Mouse (Mus musculus) intestine, postnatal 0 days (tissue): ENCODE measurements at regions not wholly inside any gene's neighbourhood (a gene's known extent, or its start where the extent isn't known, plus 50 kb on each side); places are given as distances from the start of the nearest gene placed in this dataset.

ENCODE experiments used
- ATAC-seq: fragments of 200-750 bp; cut with Nextera tagmentation; 2 replicates; pipeline ENCODE4 v1.8.0; 2017; ENCODE audit warnings: mild to moderate bottlenecking, moderate TSS enrichment, moderate library complexity
- H3K27ac ChIP-seq: fragments of 300-500 bp; sonication (generic); 2 replicates; pipeline ENCODE4 v1.5.1; 2014; ENCODE audit warnings: mild to moderate bottlenecking, low read depth, low read length, moderate library complexity
- H3K27me3 ChIP-seq: fragments of 300-500 bp; sonication (generic); replicated peaks from 2 replicates; pipeline ENCODE4 v1.6.1; 2014; ENCODE audit warnings: low read length, mixed read lengths; ENCODE audit not compliant: control insufficient read depth, insufficient read depth
- H3K36me3 ChIP-seq: fragments of 300-500 bp; sonication (generic); 2 replicates; pipeline ENCODE4 v1.6.1; 2014; ENCODE audit warnings: mild to moderate bottlenecking, moderate library complexity; ENCODE audit not compliant: control insufficient read depth, insufficient read depth
- H3K4me1 ChIP-seq: fragments of 300-500 bp; sonication (generic); replicated peaks from 2 replicates; pipeline ENCODE4 v1.6.1; 2014; ENCODE audit warnings: antibody characterized with exemption, low read length, mixed read lengths; ENCODE audit not compliant: control insufficient read depth, insufficient read depth
- H3K4me2 ChIP-seq: fragments of 300-500 bp; sonication (generic); replicated peaks from 2 replicates; pipeline ENCODE4 v1.6.1; 2014; ENCODE audit warnings: low read depth, mild to moderate bottlenecking, moderate library complexity
- H3K4me3 ChIP-seq: fragments of 300-500 bp; sonication (generic); 2 replicates; pipeline ENCODE4 v1.5.1; 2014; ENCODE audit warnings: low read depth, low read length
- H3K9ac ChIP-seq: fragments of 300-500 bp; sonication (generic); 2 replicates; pipeline ENCODE4 v1.6.1; 2014; ENCODE audit warnings: mild to moderate bottlenecking, low read depth, low read length
- H3K9me3 ChIP-seq: fragments of 300-500 bp; sonication (generic); 2 replicates; pipeline ENCODE4 v1.6.1; 2016; ENCODE audit warnings: mixed run types; ENCODE audit not compliant: control insufficient read depth
- CTCF ChIP-seq: sonication (generic); IDR thresholded peaks from 2 replicates; pipeline ENCODE4 v1.5.1; 2016; ENCODE audit warnings: low read depth, mild to moderate bottlenecking, control low read depth, antibody characterized with exemption, moderate library complexity
- WGBS: fragments of 180-500 bp; shearing (Covaris S2); extraction: QIAGEN DNeasy Blood & Tissue Kit; methylation state at CpG from one replicate; pipeline ENCODE4 v1.1.7; 2014; 5-methylcytosine and 5-hydroxymethylcytosine counted together

GRCm38 (mm10) chr13:111096071-111096470, 158.7 kb upstream of the Actbl2 start:
- H3K4me3 ChIP-seq = no peak overlapping the region
- ATAC-seq = no peak
- H3K9ac ChIP-seq = no peak overlapping the region
- 94% methylated on average over 5 of the region's 5 CpGs for WGBS
- H3K36me3 ChIP-seq = no peaks in the 10 kb centered on the region
- H3K4me2 ChIP-seq = no peak overlapping the region
- H3K4me1 ChIP-seq = no peaks in the 10 kb centered on the region
- TF ChIP-seq CTCF = no peak
- no peaks in the 10 kb centered on the region for H3K9me3 ChIP-seq
- no peaks in the 10 kb centered on the region for H3K27me3 ChIP-seq
- no peak overlapping the region for H3K27ac ChIP-seq

GRCm38 (mm10) chr13:111097336-111097735, 157.5 kb upstream of the Actbl2 start:
- H3K36me3 ChIP-seq = no peaks in the 10 kb centered on the region
- 92% methylated on average over 4 of the region's 4 CpGs for WGBS

GRCm38 (mm10) chr13:111098738-111099137, 156.1 kb upstream of the Actbl2 start:
- no peaks in the 10 kb centered on the region for H3K4me1 ChIP-seq
- H3K27ac ChIP-seq = no peak overlapping the region
- no peak overlapping the region for H3K4me3 ChIP-seq
- no peak for ATAC-seq
- no peak for TF ChIP-seq CTCF
- H3K36me3 ChIP-seq = no peaks in the 10 kb centered on the region
- no peak overlapping the region for H3K4me2 ChIP-seq
- no peak overlapping the region for H3K9ac ChIP-seq
- 84% methylated on average over 2 of the region's 2 CpGs for WGBS
- no peaks in the 10 kb centered on the region for H3K9me3 ChIP-seq
- no peaks in the 10 kb centered on the region for H3K27me3 ChIP-seq

More at GRCm38 (mm10) chr13:111097336-111097735, 157.5 kb upstream of the Actbl2 start:
- H3K27ac ChIP-seq = no peak overlapping the region
- H3K9ac ChIP-seq = no peak overlapping the region
- H3K27me3 ChIP-seq = no peaks in the 10 kb centered on the region
- no peak for ATAC-seq
- TF ChIP-seq CTCF = no peak
- H3K4me3 ChIP-seq = no peak overlapping the region
- H3K4me2 ChIP-seq = no peak overlapping the region
- H3K4me1 ChIP-seq = no peaks in the 10 kb centered on the region
- no peaks in the 10 kb centered on the region for H3K9me3 ChIP-seq

- Histone ChIP-seq H3K4me3 (no peak overlapping the region), H3K27ac (no peak overlapping the region), H3K36me3 (no peaks in the 10 kb centered on the region), H3K4me1 (no peaks in the 10 kb centered on the region), H3K9ac (no peak overlapping the region), H3K9me3 (no peaks in the 10 kb centered on the region), H3K4me2 (no peak overlapping the region), H3K27me3 (no peaks in the 10 kb centered on the region)
- no peak for TF ChIP-seq CTCF
- ATAC-seq = no peak
- WGBS = 69% methylated on average over 6 of the region's 6 CpGs
Observed at GRCm38 (mm10) chr13:111099252-111099651, 155.6 kb upstream of the Actbl2 start.

GRCm38 (mm10) chr13:111100448-111100847, 154.4 kb upstream of the Actbl2 start:
- Histone ChIP-seq H3K4me1 (no peaks in the 10 kb centered on the region), H3K27me3 (no peaks in the 10 kb centered on the region), H3K9me3 (no peaks in the 10 kb centered on the region), H3K27ac (no peak overlapping the region), H3K4me2 (no peak overlapping the region), H3K4me3 (no peak overlapping the region), H3K9ac (no peak overlapping the region), H3K36me3 (no peaks in the 10 kb centered on the region)
- no peak for TF ChIP-seq CTCF
- ATAC-seq = no peak
- 84% methylated on average over 1 of the region's 1 CpGs for WGBS

- 87% methylated on average over 4 of the region's 4 CpGs for WGBS
- no peak for ATAC-seq
- no peak for TF ChIP-seq CTCF
Observed at GRCm38 (mm10) chr13:111104567-111105219, 150.1 kb upstream of the Actbl2 start.

More at GRCm38 (mm10) chr13:111104567-111105219, 150.1 kb upstream of the Actbl2 start:
- Histone ChIP-seq H3K4me2 (no peak overlapping the region), H3K4me3 (no peak overlapping the region), H3K9ac (no peak overlapping the region), H3K36me3 (no peaks in the 10 kb centered on the region), H3K27me3 (no peaks in the 10 kb centered on the region), H3K9me3 (no peaks in the 10 kb centered on the region), H3K27ac (no peak overlapping the region), H3K4me1 (no peaks in the 10 kb centered on the region)
